Mouse (Mus musculus): ENCODE results near the gene Supt6. TPM values are rescaled to one million over a fixed set of nuclear protein-coding genes. Genes with fewer than 3 reads are reported as not detected.

The Supt6 gene
- total and polyA plus RNA-seq, 2 experiments from 2014 or later: 19.4 to 37.6 TPM

- no peak overlapping the region for H3K4me2 ChIP-seq (ENCODE audit: low read depth, low read length, poor library complexity, severe bottlenecking)
- ATAC-seq (ENCODE audit: low FRiP score) (no peak), DNase-seq (ENCODE audit: low spot score) (no peak)
- H3K4me3 ChIP-seq (ENCODE audit: low read depth, low read length): no peak overlapping the region
- no peaks in the 10 kb centered on the region for H3K9me3 ChIP-seq (ENCODE audit: low read length)
- H3K9ac ChIP-seq (replicated peaks; ENCODE audit: low read length, poor library complexity, severe bottlenecking): no peak overlapping the region
- H3K27ac ChIP-seq (ENCODE audit: low read depth, low read length): no peak overlapping the region
- no peaks in the 10 kb centered on the region for H3K36me3 ChIP-seq (ENCODE audit: insufficient read depth, low read length)
- H3K27me3 ChIP-seq (ENCODE audit: insufficient read depth, low read length): no peaks in the 10 kb centered on the region
- H3K4me1 ChIP-seq (ENCODE audit: insufficient read depth, low read length): peaks cover 7% of the 10 kb centered on the region; the same call in 1 of the 2 replicates
- WGBS: 88% methylated on average over 19 of the region's 19 CpGs
- no peak for TF ChIP-seq CTCF (IDR thresholded peaks at IDR 0.05)
Measured at GRCm38 (mm10) chr11:78172748-78173383, 72.9 kb downstream of the Supt6 start.

GRCm38 (mm10) chr11:78172034-78172747, 73.6 kb downstream of the Supt6 start:
- ATAC-seq (ENCODE audit: low FRiP score): no peak

GRCm38 (mm10) chr11:78171328-78171727, 74.5 kb downstream of the Supt6 start:
- peak; percentile 19; the same call in 1 of the 2 replicates for TF ChIP-seq CTCF (IDR thresholded peaks at IDR 0.05)
- no peak for DNase-seq (ENCODE audit: low spot score)
- Histone ChIP-seq H3K9me3 (ENCODE audit: low read length) (no peaks in the 10 kb centered on the region), H3K4me2 (ENCODE audit: low read depth, low read length, poor library complexity, severe bottlenecking) (no peak overlapping the region), H3K9ac (replicated peaks; ENCODE audit: low read length, poor library complexity, severe bottlenecking) (no peak overlapping the region), H3K4me3 (ENCODE audit: low read depth, low read length) (no peak overlapping the region), H3K4me1 (ENCODE audit: insufficient read depth, low read length) (no peaks in the 10 kb centered on the region), H3K36me3 (ENCODE audit: insufficient read depth, low read length) (no peaks in the 10 kb centered on the region), H3K27me3 (ENCODE audit: insufficient read depth, low read length) (no peaks in the 10 kb centered on the region), H3K27ac (ENCODE audit: low read depth, low read length) (no peak overlapping the region)
- no peak for ATAC-seq (ENCODE audit: low FRiP score)
- 60% methylated on average over 4 of the region's 4 CpGs for WGBS

More at GRCm38 (mm10) chr11:78172034-78172747, 73.6 kb downstream of the Supt6 start:
- Histone ChIP-seq H3K27ac (ENCODE audit: low read depth, low read length) (no peak overlapping the region), H3K36me3 (ENCODE audit: insufficient read depth, low read length) (no peaks in the 10 kb centered on the region), H3K4me2 (ENCODE audit: low read depth, low read length, poor library complexity, severe bottlenecking) (no peak overlapping the region), H3K27me3 (ENCODE audit: insufficient read depth, low read length) (no peaks in the 10 kb centered on the region), H3K9ac (replicated peaks; ENCODE audit: low read length, poor library complexity, severe bottlenecking) (no peak overlapping the region), H3K9me3 (ENCODE audit: low read length) (no peaks in the 10 kb centered on the region), H3K4me3 (ENCODE audit: low read depth, low read length) (no peak overlapping the region), H3K4me1 (ENCODE audit: insufficient read depth, low read length) (peaks cover 4% of the 10 kb centered on the region; the same call in 1 of the 2 replicates)
- TF ChIP-seq CTCF (IDR thresholded peaks at IDR 0.05): peak; percentile 57
- DNase-seq (ENCODE audit: low spot score): peak; percentile 38
- WGBS: 85% methylated on average over 16 of the region's 16 CpGs

GRCm38 (mm10) chr11:78170306-78170705, 75.5 kb downstream of the Supt6 start:
- ATAC-seq (ENCODE audit: low FRiP score): no peak
- no peak for DNase-seq (ENCODE audit: low spot score)
- 93% methylated on average over 15 of the region's 15 CpGs for WGBS
- Histone ChIP-seq H3K4me2 (ENCODE audit: low read depth, low read length, poor library complexity, severe bottlenecking) (no peak overlapping the region), H3K9ac (replicated peaks; ENCODE audit: low read length, poor library complexity, severe bottlenecking) (no peak overlapping the region), H3K27me3 (ENCODE audit: insufficient read depth, low read length) (no peaks in the 10 kb centered on the region), H3K4me1 (ENCODE audit: insufficient read depth, low read length) (peaks cover 7% of the 10 kb centered on the region; the same call in 1 of the 2 replicates), H3K9me3 (ENCODE audit: low read length) (no peaks in the 10 kb centered on the region), H3K27ac (ENCODE audit: low read depth, low read length) (no peak overlapping the region), H3K36me3 (ENCODE audit: insufficient read depth, low read length) (no peaks in the 10 kb centered on the region), H3K4me3 (ENCODE audit: low read depth, low read length) (no peak overlapping the region)
- TF ChIP-seq CTCF (IDR thresholded peaks at IDR 0.05): no peak

- Histone ChIP-seq H3K4me2 (ENCODE audit: low read depth, low read length, poor library complexity, severe bottlenecking) (no peak overlapping the region), H3K9ac (replicated peaks; ENCODE audit: low read length, poor library complexity, severe bottlenecking) (no peak overlapping the region), H3K9me3 (ENCODE audit: low read length) (no peaks in the 10 kb centered on the region), H3K27ac (ENCODE audit: low read depth, low read length) (no peak overlapping the region), H3K4me1 (ENCODE audit: insufficient read depth, low read length) (peaks cover 7% of the 10 kb centered on the region; the same call in 1 of the 2 replicates), H3K36me3 (ENCODE audit: insufficient read depth, low read length) (no peaks in the 10 kb centered on the region), H3K27me3 (ENCODE audit: insufficient read depth, low read length) (no peaks in the 10 kb centered on the region), H3K4me3 (ENCODE audit: low read depth, low read length) (no peak overlapping the region)
- 62% methylated on average over 19 of the region's 19 CpGs for whole genome bisulfite sequencing
- DNase-seq (ENCODE audit: low spot score) (no peak), ATAC-seq (ENCODE audit: low FRiP score) (no peak)
- TF ChIP-seq CTCF (IDR thresholded peaks at IDR 0.05): no peak
Measured at GRCm38 (mm10) chr11:78168541-78169468, 77.0 kb downstream of the Supt6 start.
